In the genomic region with DNA sequence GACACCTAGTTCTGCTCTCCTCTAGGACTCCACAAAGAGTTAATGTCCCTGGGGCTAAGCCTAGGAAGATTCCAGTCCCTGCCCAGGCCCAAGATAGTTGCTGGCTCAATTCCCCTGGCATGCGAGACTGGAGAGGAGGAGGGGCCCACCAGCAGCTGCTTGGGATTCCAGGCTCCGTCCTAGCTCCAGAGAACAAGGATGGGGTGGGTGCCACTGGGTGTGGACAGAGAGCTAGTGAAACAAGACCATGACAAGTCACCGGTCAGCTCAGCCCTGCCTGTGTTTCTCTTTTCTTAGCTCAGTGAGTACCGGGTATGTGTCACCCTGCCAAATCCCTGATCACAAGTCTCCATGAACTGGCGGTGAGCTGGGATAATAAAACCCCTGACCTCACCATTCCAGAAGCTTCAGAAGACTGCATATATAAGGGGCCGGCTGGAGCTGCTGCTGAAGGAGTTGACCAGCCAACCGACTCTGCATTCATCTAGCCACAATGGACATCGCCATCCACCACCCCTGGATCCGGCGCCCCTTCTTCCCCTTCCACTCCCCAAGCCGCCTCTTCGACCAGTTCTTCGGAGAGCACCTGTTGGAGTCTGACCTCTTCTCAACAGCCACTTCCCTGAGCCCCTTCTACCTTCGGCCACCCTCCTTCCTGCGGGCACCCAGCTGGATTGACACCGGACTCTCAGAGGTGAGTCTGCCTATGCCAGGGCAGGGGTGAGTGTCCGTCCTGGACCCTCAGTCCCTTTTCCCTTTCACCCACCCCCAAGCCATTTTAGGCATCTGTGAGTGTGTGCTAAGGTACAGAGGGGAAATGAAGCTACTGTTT, we compare ENCODE assay signal across 8 mouse cellular contexts. TPM values are rescaled to one million over a fixed set of nuclear protein-coding genes. Genes with fewer than 3 reads are reported as not detected.
DNase-seq lines count a peak whose midpoint lies in the region; ATAC-seq lines count a peak whose summit lies in the region.

No protein-coding gene starts in this region.

- intact Hi-C loops in left cerebral cortex, postnatal 4 days (cut with DNase I): no loop called here

- DNase-seq in MN1 (ENCODE audit: low spot score): peak; percentile 28
- peak; percentile 46 for DNase-seq in adrenal gland, postnatal 25 days
- DNase-seq in gastrocnemius, postnatal 10 days: peak; percentile 91
- peak; percentile 78 for DNase-seq in kidney, adult 18-20 months
- DNase-seq in left cerebral cortex, postnatal 4 days: peak; percentile 71
- peak; percentile 81 for DNase-seq in right cerebral cortex, postnatal 10 days (ENCODE audit: low spot score in 2 of 2)
- DNase-seq in c-Kit-positive CD71-positive TER-119-positive erythroid progenitor cells, embryonic 14.5 days (ENCODE audit: low spot score): no peak

- no peak for ATAC-seq in megakaryocyte-erythroid progenitor cell, adult 5-6 weeks (replicated peaks; ENCODE audit: low FRiP score, low TSS enrichment, poor library complexity, severe bottlenecking)

RNA-seq across cellular contexts. Expression of gene Hspb2, which starts 0.8 kb away (rescaled TPM):
- 2.0 and 2.9 TPM in 2 replicates for total RNA-seq in adrenal gland, postnatal 25 days (2021)
- total RNA-seq in gastrocnemius, postnatal 10 days (2021): 100 to 1,000 TPM; 120 to 128 TPM
- 1 to 10 TPM; 1.0 to 1.3 TPM for total RNA-seq in left cerebral cortex, postnatal 4 days (2021)
- not detected in 2 replicates for total RNA-seq in megakaryocyte-erythroid progenitor cell, adult 5-6 weeks (2014; fragmentation: Nextera tagmentation)
- total RNA-seq in megakaryocyte-erythroid progenitor cell, adult 5-6 weeks (2017): not detected in 2 replicates

RNA-seq across cellular contexts. Expression of gene Cryab, which starts 1.9 kb away (rescaled TPM):
- 21.0 and 21.2 TPM in 2 replicates for total RNA-seq in adrenal gland, postnatal 25 days (2021)
- 100 to 1,000 TPM; 667 to 687 TPM for total RNA-seq in gastrocnemius, postnatal 10 days (2021)
- 10 to 100 TPM; 39.1 to 40.9 TPM for total RNA-seq in left cerebral cortex, postnatal 4 days (2021)
- not detected in 2 replicates for total RNA-seq in megakaryocyte-erythroid progenitor cell, adult 5-6 weeks (2014; fragmentation: Nextera tagmentation)
- not detected in 2 replicates for total RNA-seq in megakaryocyte-erythroid progenitor cell, adult 5-6 weeks (2017)

RNA-seq across cellular contexts. Expression of gene 2310030G06Rik, which starts 6.7 kb away (rescaled TPM):
- total RNA-seq in adrenal gland, postnatal 25 days (2021): 3.0 and 6.0 TPM in 2 replicates
- total RNA-seq in gastrocnemius, postnatal 10 days (2021): 1 to 10 TPM; 1.8 to 2.2 TPM
- 1 to 10 TPM; 1.8 to 2.0 TPM for total RNA-seq in left cerebral cortex, postnatal 4 days (2021)
- total RNA-seq in megakaryocyte-erythroid progenitor cell, adult 5-6 weeks (2014; fragmentation: Nextera tagmentation): not detected in 2 replicates
- total RNA-seq in megakaryocyte-erythroid progenitor cell, adult 5-6 weeks (2017): not detected in 2 replicates

RNA-seq across cellular contexts. Expression of gene Dixdc1, which starts 13.7 kb away (rescaled TPM):
- 8.1 and 8.4 TPM in 2 replicates for total RNA-seq in adrenal gland, postnatal 25 days (2021)
- 1 to 10 TPM; 6.2 to 9.3 TPM for total RNA-seq in gastrocnemius, postnatal 10 days (2021)
- 10 to 100 TPM; 65.3 to 66.0 TPM for total RNA-seq in left cerebral cortex, postnatal 4 days (2021)
- not detected in 2 replicates for total RNA-seq in megakaryocyte-erythroid progenitor cell, adult 5-6 weeks (2014; fragmentation: Nextera tagmentation)
- total RNA-seq in megakaryocyte-erythroid progenitor cell, adult 5-6 weeks (2017): not detected in 2 replicates

RNA-seq across cellular contexts. Expression of gene Fdxacb1, which starts 15.0 kb away (rescaled TPM):
- 8.2 and 9.0 TPM in 2 replicates for total RNA-seq in adrenal gland, postnatal 25 days (2021)
- 1 to 10 TPM; 4.0 to 4.9 TPM for total RNA-seq in gastrocnemius, postnatal 10 days (2021)
- total RNA-seq in left cerebral cortex, postnatal 4 days (2021): 1 to 10 TPM; 5.9 to 8.3 TPM
- 12.7 and 21.0 TPM in 2 replicates for total RNA-seq in megakaryocyte-erythroid progenitor cell, adult 5-6 weeks (2014; fragmentation: Nextera tagmentation)
- 10.5 and 10.8 TPM in 2 replicates for total RNA-seq in megakaryocyte-erythroid progenitor cell, adult 5-6 weeks (2017)

Comparison
In these comparisons a context has a peak if more than half of its experiments do, and no peak if none do; other contexts are left out.
1. RNA of gene Hspb2, which starts 0.8 kb away (total RNA-seq): 120 to 128 TPM in gastrocnemius, postnatal 10 days; 2.0 to 2.9 TPM in adrenal gland, postnatal 25 days, 1.0 to 1.3 TPM in left cerebral cortex, postnatal 4 days and not detected in megakaryocyte-erythroid progenitor cell, adult 5-6 weeks; every median in the first group is over 10 times any median in the second.
2. RNA of gene Cryab, which starts 1.9 kb away (total RNA-seq): 667 to 687 TPM in gastrocnemius, postnatal 10 days, 39.1 to 40.9 TPM in left cerebral cortex, postnatal 4 days and 21.0 to 21.2 TPM in adrenal gland, postnatal 25 days; not detected in megakaryocyte-erythroid progenitor cell, adult 5-6 weeks; every median in the first group is over 10 times any median in the second.